Mouse (Mus musculus): Measurements from ENCODE around the gene Pxdc1.

Pxdc1 gene

GRCm38 (mm10) chr13:34653391-34653790 lies at the start of gene Pxdc1:
TSS of gene Pxdc1 (minus strand) at chr13:34653486.
- no peak for DNase-seq (ENCODE audit: low spot score in 2 of 2)

- no peak for DNase-seq (ENCODE audit: low spot score in 2 of 2)
Observed at GRCm38 (mm10) chr13:34700630-34701029, 47.3 kb upstream of the Pxdc1 start.

- no peak for DNase-seq (ENCODE audit: low spot score in 2 of 2)
Observed at GRCm38 (mm10) chr13:34700091-34700490, 46.8 kb upstream of the Pxdc1 start.

GRCm38 (mm10) chr13:34696734-34697332 lies 43.5 kb upstream of the Pxdc1 start:
- no peak for DNase-seq (ENCODE audit: low spot score in 2 of 2)

GRCm38 (mm10) chr13:34693111-34693510 lies 39.8 kb upstream of the Pxdc1 start:
- DNase-seq (ENCODE audit: low spot score in 2 of 2): no peak

- no peak for DNase-seq (ENCODE audit: low spot score in 2 of 2)
Observed at GRCm38 (mm10) chr13:34691049-34691448, 37.8 kb upstream of the Pxdc1 start.

GRCm38 (mm10) chr13:34685008-34685765 lies 31.9 kb upstream of the Pxdc1 start:
- no peak for DNase-seq (ENCODE audit: low spot score in 2 of 2)

- DNase-seq (ENCODE audit: low spot score in 2 of 2): no peak
Observed at GRCm38 (mm10) chr13:34683762-34684488, 30.6 kb upstream of the Pxdc1 start.

- no peak for DNase-seq (ENCODE audit: low spot score in 2 of 2)
Observed at GRCm38 (mm10) chr13:34683270-34683669, 30.0 kb upstream of the Pxdc1 start.

- no peak for DNase-seq (ENCODE audit: low spot score in 2 of 2)
Observed at GRCm38 (mm10) chr13:34676507-34676906, 23.2 kb upstream of the Pxdc1 start.

GRCm38 (mm10) chr13:34675847-34676383 lies 22.6 kb upstream of the Pxdc1 start:
- DNase-seq (ENCODE audit: low spot score in 2 of 2): peak in 1 of 2 experiments; percentile 15

GRCm38 (mm10) chr13:34673354-34673753 lies 20.1 kb upstream of the Pxdc1 start:
- DNase-seq (ENCODE audit: low spot score in 2 of 2): no peak

GRCm38 (mm10) chr13:34669919-34670865 lies 16.9 kb upstream of the Pxdc1 start:
- no peak for DNase-seq (ENCODE audit: low spot score in 2 of 2)

GRCm38 (mm10) chr13:34667197-34667596 lies 13.9 kb upstream of the Pxdc1 start:
- DNase-seq (ENCODE audit: low spot score in 2 of 2): no peak

GRCm38 (mm10) chr13:34665074-34665473 lies 11.8 kb upstream of the Pxdc1 start:
- DNase-seq (ENCODE audit: low spot score in 2 of 2): no peak

GRCm38 (mm10) chr13:34663762-34664161 lies 10.5 kb upstream of the Pxdc1 start:
- no peak for DNase-seq (ENCODE audit: low spot score in 2 of 2)

GRCm38 (mm10) chr13:34659507-34659906 lies 6.2 kb upstream of the Pxdc1 start:
- DNase-seq (ENCODE audit: low spot score in 2 of 2): no peak

- no peak for DNase-seq (ENCODE audit: low spot score in 2 of 2)
Observed at GRCm38 (mm10) chr13:34656351-34656750, 3.1 kb upstream of the Pxdc1 start.

- DNase-seq (ENCODE audit: low spot score in 2 of 2): peak in 1 of 2 experiments; percentile 29
Observed at GRCm38 (mm10) chr13:34652353-34653241, 689 bp downstream of the Pxdc1 start.

- DNase-seq (ENCODE audit: low spot score in 2 of 2): no peak
Observed at GRCm38 (mm10) chr13:34652016-34652352, 1.3 kb downstream of the Pxdc1 start.

Measured in left cerebral cortex, adult 9 months (tissue).